In genomic region chr10:61697028-61697427, GRCm38 (mm10) we compare ENCODE assay signal across 8 mouse cellular contexts. TPM values are rescaled to one million over a fixed set of nuclear protein-coding genes. Genes with fewer than 3 reads are reported as not detected.
DNase-seq lines count a peak whose midpoint lies in the region; ATAC-seq lines count a peak whose summit lies in the region.

No protein-coding gene starts in this region.

- no peak for DNase-seq in lung, postnatal 10 days
- DNase-seq in limb, embryonic 10.5 days (ENCODE audit: low spot score), result no peak
- no peak for DNase-seq in thymus, postnatal 0 days (ENCODE audit: low spot score)
- no peak for DNase-seq in layer of hippocampus, postnatal 14 days (ENCODE audit: low spot score in 2 of 2)
- DNase-seq in gastrocnemius, postnatal 14 days, result no peak

- no peaks in the 10 kb centered on the region for H3K27me3 ChIP-seq in lung, embryonic 16.5 days (ENCODE audit: control insufficient read depth, insufficient read depth, low read depth, low read length)
- no peaks in the 10 kb centered on the region for H3K27me3 ChIP-seq in heart, embryonic 15.5 days
- H3K27me3 ChIP-seq in limb, embryonic 10.5 days (ENCODE audit: low read depth, poor library complexity, severe bottlenecking), result no peaks in the 10 kb centered on the region
- no peaks in the 10 kb centered on the region for H3K27me3 ChIP-seq in stomach, embryonic 14.5 days (ENCODE audit: control insufficient read depth, insufficient read depth, low read length)

- no peak for ATAC-seq in lung, embryonic 16.5 days (ENCODE audit: low read depth)
- ATAC-seq in heart, embryonic 15.5 days (replicated peaks; ENCODE audit: insufficient number of reproducible peaks, insufficient read depth, low FRiP score, low read depth), result no peak
- ATAC-seq in stomach, embryonic 14.5 days (ENCODE audit: insufficient number of reproducible peaks, insufficient read depth, low FRiP score, low read depth), result no peak

- H3K4me2 ChIP-seq in lung, embryonic 16.5 days (ENCODE audit: low read depth, low read length), result peak overlapping the region; percentile 100
- peak overlapping the region; percentile 100 for H3K4me2 ChIP-seq in heart, embryonic 15.5 days
- H3K4me2 ChIP-seq in stomach, embryonic 14.5 days (replicated peaks; ENCODE audit: low read depth, low read length), result peak overlapping the region; percentile 100

- H3K4me1 ChIP-seq in lung, embryonic 16.5 days (replicated peaks; ENCODE audit: control insufficient read depth, insufficient read depth, low read length), result peaks cover 13% of the 10 kb centered on the region
- peaks cover 16% of the 10 kb centered on the region for H3K4me1 ChIP-seq in heart, embryonic 15.5 days (replicated peaks)
- peaks cover 26% of the 10 kb centered on the region for H3K4me1 ChIP-seq in limb, embryonic 10.5 days
- peaks cover 14% of the 10 kb centered on the region for H3K4me1 ChIP-seq in stomach, embryonic 14.5 days (ENCODE audit: control insufficient read depth, insufficient read depth, low read length)

- H3K9ac ChIP-seq in lung, embryonic 16.5 days (ENCODE audit: low read length), result 0 out of 2 replicates have a peak overlapping the region, but pooled peaks have one; percentile 75
- peak overlapping the region; percentile 83 for H3K9ac ChIP-seq in heart, embryonic 15.5 days
- 0 out of 2 replicates have a peak overlapping the region, but pooled peaks have one; percentile 79 for H3K9ac ChIP-seq in stomach, embryonic 14.5 days (replicated peaks; ENCODE audit: low read depth, low read length)

- no peak overlapping the region for H3K27ac ChIP-seq in lung, embryonic 16.5 days (ENCODE audit: low read length)
- H3K27ac ChIP-seq in heart, embryonic 15.5 days, result no peak overlapping the region
- no peak overlapping the region for H3K27ac ChIP-seq in limb, embryonic 10.5 days
- no peak overlapping the region for H3K27ac ChIP-seq in stomach, embryonic 14.5 days (ENCODE audit: low read length)

- H3K4me3 ChIP-seq in lung, embryonic 16.5 days (ENCODE audit: low read length), result peak overlapping the region; percentile 95
- H3K4me3 ChIP-seq in heart, embryonic 15.5 days, result peak overlapping the region; percentile 84
- peak overlapping the region; percentile 97 for H3K4me3 ChIP-seq in limb, embryonic 10.5 days
- peak overlapping the region; percentile 98 for H3K4me3 ChIP-seq in stomach, embryonic 14.5 days (ENCODE audit: low read depth, low read length)

- WGBS in lung, embryonic 16.5 days, result 83% methylated on average over 2 of the region's 2 CpGs
- 74% methylated on average over 2 of the region's 2 CpGs for WGBS in heart, embryonic 15.5 days
- WGBS in limb, embryonic 10.5 days, result 88% methylated on average over 2 of the region's 2 CpGs
- WGBS in stomach, embryonic 14.5 days, result 79% methylated on average over 2 of the region's 2 CpGs

- intact Hi-C loops in gastrocnemius, postnatal 14 days (cut with DNase I; ENCODE audit: low total_unique reads), result no loop called here

- peaks cover 9% of the 10 kb centered on the region for H3K36me3 ChIP-seq in lung, embryonic 16.5 days (ENCODE audit: control insufficient read depth, insufficient read depth, low read length)
- H3K36me3 ChIP-seq in heart, embryonic 15.5 days, result peaks cover 28% of the 10 kb centered on the region
- peaks cover 62% of the 10 kb centered on the region for H3K36me3 ChIP-seq in limb, embryonic 10.5 days
- peaks cover 17% of the 10 kb centered on the region for H3K36me3 ChIP-seq in stomach, embryonic 14.5 days (ENCODE audit: control insufficient read depth, insufficient read depth, low read length)

- H3K9me3 ChIP-seq in lung, embryonic 16.5 days (ENCODE audit: control insufficient read depth, low read length), result no peaks in the 10 kb centered on the region
- H3K9me3 ChIP-seq in heart, embryonic 15.5 days (replicated peaks), result no peaks in the 10 kb centered on the region
- H3K9me3 ChIP-seq in limb, embryonic 10.5 days (replicated peaks), result no peaks in the 10 kb centered on the region
- H3K9me3 ChIP-seq in stomach, embryonic 14.5 days (ENCODE audit: control insufficient read depth, low read depth, low read length), result no peaks in the 10 kb centered on the region

RNA-seq across cellular contexts. Expression of gene Tysnd1, which starts 1.7 kb away (rescaled TPM):
- 17.8 and 19.2 TPM in 2 replicates for polyA plus RNA-seq in lung, embryonic 16.5 days (2015; fragmentation: Nextera tagmentation; extraction: Ambion mirVana)
- 21.5 and 30.5 TPM in 2 replicates for polyA plus RNA-seq in heart, embryonic 15.5 days (2015; fragmentation: Nextera tagmentation; extraction: Ambion mirVana)
- 38.2 and 39.9 TPM in 2 replicates for polyA plus RNA-seq in limb, embryonic 10.5 days (2016; fragmentation: Nextera tagmentation; extraction: Ambion mirVana)
- 27.3 and 27.5 TPM in 2 replicates for polyA plus RNA-seq in stomach, embryonic 14.5 days (2014; fragmentation: Nextera tagmentation; extraction: Ambion mirVana)
- 23.8 and 26.0 TPM in 2 replicates for polyA plus RNA-seq in thymus, postnatal 0 days (2015; fragmentation: Nextera tagmentation; extraction: Ambion mirVana)
- total RNA-seq in layer of hippocampus, postnatal 14 days (2021), result 10 to 100 TPM; 26.3 to 29.6 TPM
- 10 to 100 TPM; 11.8 to 14.3 TPM for total RNA-seq in gastrocnemius, postnatal 14 days (2021)

RNA-seq across cellular contexts. Expression of gene Sar1a, which starts 16.9 kb away (rescaled TPM):
- polyA plus RNA-seq in lung, embryonic 16.5 days (2015; fragmentation: Nextera tagmentation; extraction: Ambion mirVana), result 230 and 231 TPM in 2 replicates
- polyA plus RNA-seq in heart, embryonic 15.5 days (2015; fragmentation: Nextera tagmentation; extraction: Ambion mirVana), result 145 and 178 TPM in 2 replicates
- 220 and 231 TPM in 2 replicates for polyA plus RNA-seq in limb, embryonic 10.5 days (2016; fragmentation: Nextera tagmentation; extraction: Ambion mirVana)
- 246 and 260 TPM in 2 replicates for polyA plus RNA-seq in stomach, embryonic 14.5 days (2014; fragmentation: Nextera tagmentation; extraction: Ambion mirVana)
- 154 and 163 TPM in 2 replicates for polyA plus RNA-seq in thymus, postnatal 0 days (2015; fragmentation: Nextera tagmentation; extraction: Ambion mirVana)
- total RNA-seq in layer of hippocampus, postnatal 14 days (2021), result 100 to 1,000 TPM; 118 to 121 TPM
- 100 to 1,000 TPM; 100 to 114 TPM for total RNA-seq in gastrocnemius, postnatal 14 days (2021)

RNA-seq across cellular contexts. Expression of gene Aifm2, which starts 18.0 kb away (rescaled TPM):
- 15.2 and 16.9 TPM in 2 replicates for polyA plus RNA-seq in lung, embryonic 16.5 days (2015; fragmentation: Nextera tagmentation; extraction: Ambion mirVana)
- polyA plus RNA-seq in heart, embryonic 15.5 days (2015; fragmentation: Nextera tagmentation; extraction: Ambion mirVana), result 22.0 and 25.7 TPM in 2 replicates
- polyA plus RNA-seq in limb, embryonic 10.5 days (2016; fragmentation: Nextera tagmentation; extraction: Ambion mirVana), result 8.3 and 11.3 TPM in 2 replicates
- polyA plus RNA-seq in stomach, embryonic 14.5 days (2014; fragmentation: Nextera tagmentation; extraction: Ambion mirVana), result 16.5 and 17.2 TPM in 2 replicates
- 3.8 TPM in 2 replicates for polyA plus RNA-seq in thymus, postnatal 0 days (2015; fragmentation: Nextera tagmentation; extraction: Ambion mirVana)
- 1 to 10 TPM; 5.2 to 5.6 TPM for total RNA-seq in layer of hippocampus, postnatal 14 days (2021)
- total RNA-seq in gastrocnemius, postnatal 14 days (2021), result 10 to 100 TPM; 11.5 to 12.9 TPM

RNA-seq across cellular contexts. Expression of gene Ppa1, which starts 48.7 kb away (rescaled TPM):
- 125 and 138 TPM in 2 replicates for polyA plus RNA-seq in lung, embryonic 16.5 days (2015; fragmentation: Nextera tagmentation; extraction: Ambion mirVana)
- 84.9 and 95.0 TPM in 2 replicates for polyA plus RNA-seq in heart, embryonic 15.5 days (2015; fragmentation: Nextera tagmentation; extraction: Ambion mirVana)
- polyA plus RNA-seq in limb, embryonic 10.5 days (2016; fragmentation: Nextera tagmentation; extraction: Ambion mirVana), result 356 and 405 TPM in 2 replicates
- 145 and 152 TPM in 2 replicates for polyA plus RNA-seq in stomach, embryonic 14.5 days (2014; fragmentation: Nextera tagmentation; extraction: Ambion mirVana)
- 127 and 139 TPM in 2 replicates for polyA plus RNA-seq in thymus, postnatal 0 days (2015; fragmentation: Nextera tagmentation; extraction: Ambion mirVana)
- total RNA-seq in layer of hippocampus, postnatal 14 days (2021), result 100 to 1,000 TPM; 102 to 108 TPM
- total RNA-seq in gastrocnemius, postnatal 14 days (2021), result 10 to 100 TPM; 36.6 to 39.8 TPM
